Mouse (Mus musculus) liver, adult (tissue): ENCODE measurements around the gene Ccdc27.

Source experiments
- GATA4 ChIP-seq: IDR thresholded peaks from 2 replicates; pipeline ENCODE4 v1.6.1; 2014; ENCODE audit warnings: mild to moderate bottlenecking, low read length; ENCODE audit not compliant: insufficient replicate concordance

The Ccdc27 gene

DNA sequence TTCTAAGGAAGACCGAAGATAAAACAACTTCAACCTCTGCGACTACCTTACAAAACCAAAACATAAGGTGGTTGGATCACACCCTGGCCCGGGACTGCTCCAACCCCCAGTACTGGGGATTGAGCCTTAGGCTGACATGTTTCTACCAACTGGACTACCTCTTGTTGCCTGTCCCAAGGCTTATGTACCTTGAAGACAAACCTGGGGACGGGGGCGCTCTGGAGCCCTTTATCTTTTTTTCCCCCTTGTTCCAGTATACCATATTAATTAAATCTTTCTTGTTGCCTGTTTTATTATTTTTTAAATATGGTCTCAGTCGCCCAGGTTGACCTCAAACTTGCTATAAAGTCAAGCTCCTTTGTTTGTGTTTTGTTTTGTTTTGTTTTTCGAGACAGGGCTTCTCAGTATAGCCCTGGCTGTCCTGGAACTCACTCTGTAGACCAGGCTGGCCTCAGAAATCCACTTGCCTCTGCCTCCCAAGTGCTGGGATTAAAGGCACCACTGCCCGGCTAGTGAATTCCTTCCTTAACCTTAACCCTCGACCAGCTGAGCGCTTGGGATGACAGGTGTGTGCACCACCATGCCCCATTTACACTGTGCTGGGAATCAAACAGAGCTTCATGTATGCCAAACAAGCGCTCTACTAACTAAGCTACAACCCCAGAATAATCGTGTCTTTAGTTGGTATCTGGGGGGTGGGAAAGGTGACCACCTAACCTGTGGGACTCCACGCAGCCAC, 31.4 kb downstream of the Ccdc27 start:
- TF ChIP-seq GATA4: no peak

- TF ChIP-seq GATA4: no peak
These were observed 34.7 kb downstream of the Ccdc27 start for GRCm38 (mm10) chr4:154007759-154008158.

- TF ChIP-seq GATA4: no peak
These were observed 36.2 kb downstream of the Ccdc27 start for GRCm38 (mm10) chr4:154006264-154006663.

- TF ChIP-seq GATA4: no peak
These were observed 37.0 kb downstream of the Ccdc27 start for GRCm38 (mm10) chr4:154005488-154005887.

DNA sequence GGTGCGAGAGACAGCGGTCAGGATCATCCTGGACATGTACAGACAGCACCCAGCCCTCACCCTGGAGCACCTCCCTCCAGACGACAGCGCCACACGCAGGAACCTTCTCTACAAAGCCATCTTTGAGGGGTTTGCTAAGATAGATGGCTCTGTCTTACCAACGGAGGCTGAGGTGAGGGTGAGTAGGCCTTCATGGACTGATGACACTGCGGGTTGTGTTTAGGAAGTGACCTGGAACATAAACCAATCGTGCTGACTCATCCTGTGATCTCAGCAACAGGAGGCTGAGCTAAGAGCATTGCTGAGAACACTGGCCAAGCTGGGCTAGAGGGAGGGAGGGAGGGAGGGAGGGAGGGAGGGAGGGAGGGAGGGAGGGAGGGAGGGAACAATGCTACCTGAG, 49.0 kb downstream of the Ccdc27 start:
- no peak for TF ChIP-seq GATA4

DNA sequence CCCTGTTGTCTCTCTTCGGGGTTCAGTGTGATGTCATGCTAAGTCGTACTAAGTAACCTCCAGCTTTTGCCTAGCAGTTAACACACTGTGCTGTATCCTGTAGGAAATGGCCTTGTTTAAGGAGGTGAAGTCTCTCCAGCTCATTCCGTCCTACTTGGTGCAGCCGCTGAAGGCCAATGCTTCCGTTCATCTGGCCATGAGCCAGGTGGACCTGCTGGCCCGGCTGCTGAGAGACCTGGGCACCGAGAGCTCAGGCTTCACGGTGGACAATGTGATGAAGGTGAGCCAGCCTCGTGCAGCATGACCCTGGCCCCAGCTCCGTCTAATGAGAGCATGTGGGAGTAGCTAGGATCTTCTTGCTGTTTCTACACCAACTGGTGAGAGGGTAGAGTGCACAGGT, 49.8 kb downstream of the Ccdc27 start:
- TF ChIP-seq GATA4: no peak

GRCm38 (mm10) chr4:153980470-153980869, 62.0 kb downstream of the Ccdc27 start:
- TF ChIP-seq GATA4: no peak

DNA sequence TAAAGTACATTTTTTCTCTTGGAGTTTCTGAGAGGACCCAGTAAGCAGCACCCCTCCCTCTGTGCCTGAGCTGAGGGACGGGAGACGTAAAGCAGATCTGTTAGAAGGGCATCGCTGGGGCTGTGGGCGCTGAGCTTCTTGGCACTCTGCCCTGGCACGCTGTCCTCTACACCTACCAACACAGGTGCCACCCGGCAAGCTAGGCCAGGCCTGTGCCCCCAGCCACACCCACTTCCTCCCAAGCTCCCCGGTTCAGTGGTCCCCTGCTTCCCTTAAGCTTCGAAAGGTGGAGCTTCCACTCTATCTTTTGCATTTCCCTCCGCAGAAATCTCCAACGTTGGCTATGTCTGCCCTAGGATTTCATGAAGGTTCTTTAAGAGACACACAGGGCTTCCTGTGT, 63.2 kb downstream of the Ccdc27 start:
- TF ChIP-seq GATA4: no peak
